9 mouse cellular contexts compared by ENCODE assay signal in the genomic region with DNA sequence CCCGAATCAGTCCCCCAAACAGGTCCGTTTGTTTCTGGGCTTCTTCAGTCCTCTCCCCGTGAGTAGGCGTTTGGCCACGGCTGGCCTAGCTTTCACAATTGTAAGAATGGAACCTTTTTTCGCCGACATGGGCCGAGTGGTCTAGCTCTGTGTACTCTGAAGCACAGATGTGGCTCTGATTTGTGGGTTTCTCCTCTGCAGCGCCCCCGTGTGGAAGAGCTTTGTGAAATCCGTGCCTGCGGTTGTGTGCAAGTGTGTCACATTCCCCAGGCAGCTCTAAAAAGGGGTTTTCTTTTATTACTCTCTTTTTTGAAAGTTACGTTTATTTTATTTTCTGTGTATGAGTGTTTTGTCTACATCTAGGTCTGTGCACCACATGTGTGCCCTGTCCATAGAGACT. TPM values are rescaled to one million over a fixed set of nuclear protein-coding genes. Genes with fewer than 3 reads are reported as not detected.
A peak's percentile ranks its signal among the peaks of the same experiment; 100 is the strongest.
DNase-seq lines count a peak whose midpoint lies in the region; ATAC-seq and TF ChIP-seq lines count a peak whose summit lies in the region.
"Had no signal": no experiment of that assay in that cellular context is flagged by ENCODE, and none has a peak within 500 bp of the region (broad histone marks: within the 10 kb centered on the region; RNA-seq: fewer than 3 reads in every experiment).

No protein-coding gene starts in this region.

- H3K4me1 ChIP-seq in forebrain, embryonic 14.5 days (ENCODE audit: control insufficient read depth, insufficient read depth, low read length): no peaks in the 10 kb centered on the region
- 0 out of 2 replicates have a peak, but pooled peaks cover 5% of the 10 kb centered on the region for H3K4me1 ChIP-seq in forebrain, embryonic 15.5 days
- H3K4me1 ChIP-seq in liver, adult 2 months (ENCODE audit: control insufficient read depth, insufficient read depth, low read length): no peaks in the 10 kb centered on the region
- 0 out of 2 replicates have a peak, but pooled peaks cover 14% of the 10 kb centered on the region for H3K4me1 ChIP-seq in liver, embryonic 12.5 days

- H3K27me3 ChIP-seq in forebrain, embryonic 14.5 days (replicated peaks; ENCODE audit: control insufficient read depth, insufficient read depth, low read length): peaks cover 15% of the 10 kb centered on the region; the same call in 1 of the 2 replicates
- H3K27me3 ChIP-seq in forebrain, embryonic 15.5 days: peaks cover 20% of the 10 kb centered on the region
- 0 out of 2 replicates have a peak, but pooled peaks cover 9% of the 10 kb centered on the region for H3K27me3 ChIP-seq in liver, adult 2 months (ENCODE audit: control insufficient read depth, insufficient read depth, low read length)
- H3K27me3 ChIP-seq in liver, embryonic 12.5 days (replicated peaks): peaks cover 99% of the 10 kb centered on the region

- 21% methylated on average over 13 of the region's 13 CpGs for WGBS in forebrain, embryonic 14.5 days
- WGBS in forebrain, embryonic 15.5 days: 18% methylated on average over 13 of the region's 13 CpGs
- WGBS in liver, adult 2 months: 38% methylated on average over 13 of the region's 13 CpGs
- 19% methylated on average over 13 of the region's 13 CpGs for WGBS in liver, embryonic 12.5 days (ENCODE audit: insufficient replicate concordance)

- H3K36me3 ChIP-seq in forebrain, embryonic 14.5 days (ENCODE audit: control insufficient read depth, insufficient read depth, low read length): no peaks in the 10 kb centered on the region; the same call in 1 of the 2 replicates
- no peaks in the 10 kb centered on the region for H3K36me3 ChIP-seq in forebrain, embryonic 15.5 days
- H3K36me3 ChIP-seq in liver, adult 2 months (ENCODE audit: control insufficient read depth, insufficient read depth, low read length): no peaks in the 10 kb centered on the region
- H3K36me3 ChIP-seq in liver, embryonic 12.5 days: no peaks in the 10 kb centered on the region

- no peak overlapping the region for H3K27ac ChIP-seq in forebrain, embryonic 14.5 days (ENCODE audit: low read depth, low read length)
- no peak overlapping the region for H3K27ac ChIP-seq in forebrain, embryonic 15.5 days (replicated peaks)
- no peak overlapping the region for H3K27ac ChIP-seq in liver, adult 2 months (replicated peaks; ENCODE audit: insufficient read depth, low read depth, low read length)
- H3K27ac ChIP-seq in liver, embryonic 12.5 days: no peak overlapping the region

- no peak for TF ChIP-seq POLR2A in liver, adult 2 months (IDR thresholded peaks at IDR 0.05; ENCODE audit: extremely low read depth, insufficient read depth, low read length)

- no peak overlapping the region for H3K9ac ChIP-seq in forebrain, embryonic 14.5 days (ENCODE audit: low read length)
- no peak overlapping the region for H3K9ac ChIP-seq in forebrain, embryonic 15.5 days (replicated peaks)
- no peak overlapping the region for H3K9ac ChIP-seq in liver, adult 2 months (ENCODE audit: low read depth, low read length)
- H3K9ac ChIP-seq in liver, embryonic 12.5 days: no peak overlapping the region

- H3K4me2 ChIP-seq in forebrain, embryonic 14.5 days (ENCODE audit: low read length): no peak overlapping the region
- H3K4me2 ChIP-seq in forebrain, embryonic 15.5 days (replicated peaks): no peak overlapping the region
- H3K4me2 ChIP-seq in liver, embryonic 12.5 days: no peak overlapping the region

- no peak for ATAC-seq in forebrain, embryonic 14.5 days
- no peak for ATAC-seq in forebrain, embryonic 15.5 days (replicated peaks)
- ATAC-seq in liver, embryonic 12.5 days: no peak

- no peaks in the 10 kb centered on the region for H3K9me3 ChIP-seq in forebrain, embryonic 14.5 days (replicated peaks; ENCODE audit: control insufficient read depth, low read length)
- H3K9me3 ChIP-seq in forebrain, embryonic 15.5 days: no peaks in the 10 kb centered on the region
- H3K9me3 ChIP-seq in liver, embryonic 12.5 days (replicated peaks): no peaks in the 10 kb centered on the region
- H3K9me3 ChIP-seq: megakaryocyte, embryonic 14.5 days had no signal

- H3K79me2 ChIP-seq in liver, adult 2 months (ENCODE audit: control insufficient read depth, insufficient read depth, low read length): no peaks in the 10 kb centered on the region

- no peak overlapping the region for H3K4me3 ChIP-seq in forebrain, embryonic 14.5 days (ENCODE audit: low read depth, low read length)
- no peak overlapping the region for H3K4me3 ChIP-seq in forebrain, embryonic 15.5 days
- no peak overlapping the region for H3K4me3 ChIP-seq in liver, adult 2 months (ENCODE audit: insufficient read depth, low read depth, low read length)
- H3K4me3 ChIP-seq in liver, embryonic 12.5 days: no peak overlapping the region
- H3K4me3 ChIP-seq: megakaryocyte, embryonic 14.5 days had no signal

- TF ChIP-seq CTCF in liver, adult 2 months (IDR thresholded peaks at IDR 0.05; ENCODE audit: low read depth, low read length): peak; percentile 78

- DNase-seq in forebrain, embryonic 14.5 days (ENCODE audit: low spot score): peak; percentile 66
- peak; percentile 26 for DNase-seq in liver, adult 2 months (ENCODE audit: extremely low read depth, low read depth, low spot score)
- DNase-seq in R1 (ENCODE audit: low read depth, low spot score): peak; percentile 89
- peak; percentile 80 for DNase-seq in embryo, embryonic 11 days
- DNase-seq in lung, postnatal 14 days: peak; percentile 56
- peak; percentile 67 to 74 for DNase-seq in thymus, postnatal 36 days

RNA-seq across cellular contexts. Expression of a gene that starts 7.9 kb away (rescaled TPM):
- 7.5 and 13.4 TPM in 2 replicates for polyA plus RNA-seq in forebrain, embryonic 14.5 days (2014; fragmentation: Nextera tagmentation; extraction: Ambion mirVana)
- polyA plus RNA-seq in forebrain, embryonic 15.5 days (2015; fragmentation: Nextera tagmentation; extraction: Ambion mirVana): 19.5 and 21.2 TPM in 2 replicates
- 0.27 and 0.74 TPM in 2 replicates for total RNA-seq in liver, adult 2 months (2014; rRNA removed)
- 0.15 and 1.6 TPM in 2 replicates for polyA plus RNA-seq in liver, adult 2 months (2012; rRNA removed)
- polyA plus RNA-seq in liver, embryonic 12.5 days (2016; fragmentation: Nextera tagmentation; extraction: Ambion mirVana): 1.1 and 1.2 TPM in 2 replicates

RNA-seq across cellular contexts. Expression of a gene that starts 10.2 kb away (rescaled TPM):
- 56.6 and 78.4 TPM in 2 replicates for polyA plus RNA-seq in forebrain, embryonic 14.5 days (2014; fragmentation: Nextera tagmentation; extraction: Ambion mirVana)
- polyA plus RNA-seq in forebrain, embryonic 15.5 days (2015; fragmentation: Nextera tagmentation; extraction: Ambion mirVana): 72.6 and 75.3 TPM in 2 replicates
- total RNA-seq in liver, adult 2 months (2014; rRNA removed): 0.07 TPM in 1 of 2 replicates, not detected in the other
- polyA plus RNA-seq in liver, adult 2 months (2012; rRNA removed): not detected in 2 replicates
- polyA plus RNA-seq in liver, embryonic 12.5 days (2016; fragmentation: Nextera tagmentation; extraction: Ambion mirVana): 0.05 and 0.06 TPM in 2 replicates

RNA-seq across cellular contexts. Expression of a gene that starts 11.9 kb away (rescaled TPM):
- polyA plus RNA-seq in forebrain, embryonic 14.5 days (2014; fragmentation: Nextera tagmentation; extraction: Ambion mirVana): 12.3 and 17.4 TPM in 2 replicates
- 22.4 TPM in 2 replicates for polyA plus RNA-seq in forebrain, embryonic 15.5 days (2015; fragmentation: Nextera tagmentation; extraction: Ambion mirVana)
- 0.60 and 0.65 TPM in 2 replicates for total RNA-seq in liver, adult 2 months (2014; rRNA removed)
- 0.27 and 0.43 TPM in 2 replicates for polyA plus RNA-seq in liver, adult 2 months (2012; rRNA removed)
- 2.0 and 2.2 TPM in 2 replicates for polyA plus RNA-seq in liver, embryonic 12.5 days (2016; fragmentation: Nextera tagmentation; extraction: Ambion mirVana)

RNA-seq across cellular contexts. Expression of a gene that starts 25.9 kb away (rescaled TPM):
- polyA plus RNA-seq in forebrain, embryonic 14.5 days (2014; fragmentation: Nextera tagmentation; extraction: Ambion mirVana): 107 and 136 TPM in 2 replicates
- 97.3 and 104 TPM in 2 replicates for polyA plus RNA-seq in forebrain, embryonic 15.5 days (2015; fragmentation: Nextera tagmentation; extraction: Ambion mirVana)
- 52.1 and 65.9 TPM in 2 replicates for total RNA-seq in liver, adult 2 months (2014; rRNA removed)
- polyA plus RNA-seq in liver, adult 2 months (2012; rRNA removed): 66.6 and 85.9 TPM in 2 replicates
- 152 and 156 TPM in 2 replicates for polyA plus RNA-seq in liver, embryonic 12.5 days (2016; fragmentation: Nextera tagmentation; extraction: Ambion mirVana)

RNA-seq across cellular contexts. Expression of a gene that starts 25.9 kb away (rescaled TPM):
- polyA plus RNA-seq in forebrain, embryonic 14.5 days (2014; fragmentation: Nextera tagmentation; extraction: Ambion mirVana): 30.5 and 36.8 TPM in 2 replicates
- polyA plus RNA-seq in forebrain, embryonic 15.5 days (2015; fragmentation: Nextera tagmentation; extraction: Ambion mirVana): 33.5 and 37.5 TPM in 2 replicates
- total RNA-seq in liver, adult 2 months (2014; rRNA removed): 30.5 and 44.1 TPM in 2 replicates
- polyA plus RNA-seq in liver, adult 2 months (2012; rRNA removed): 132 and 143 TPM in 2 replicates
- 27.3 and 30.4 TPM in 2 replicates for polyA plus RNA-seq in liver, embryonic 12.5 days (2016; fragmentation: Nextera tagmentation; extraction: Ambion mirVana)

Comparison
In these comparisons a context has a peak if more than half of its experiments do, and no peak if none do; other contexts are left out.
1. DNase-seq: peak in every context shown above with its lines; median percentile 89 in R1; 80 in embryo, embryonic 11 days; 70 in thymus, postnatal 36 days; 66 in forebrain, embryonic 14.5 days; 56 in lung, postnatal 14 days; 26 in liver, adult 2 months.
2. RNA of a gene that starts 10.2 kb away (polyA plus RNA-seq): 72.6 to 75.3 TPM in forebrain, embryonic 15.5 days and 56.6 to 78.4 TPM in forebrain, embryonic 14.5 days; 0.05 to 0.06 TPM in liver, embryonic 12.5 days and not detected in liver, adult 2 months; every median in the first group is over 10 times any median in the second.